Mouse (Mus musculus) CH12.LX (cell line): ENCODE measurements around the gene Rps5. TPM values are rescaled to one million over a fixed set of nuclear protein-coding genes. Genes with fewer than 3 reads are reported as not detected.
A peak's percentile ranks its signal among the peaks of the same experiment; 100 is the strongest.

Source experiments
- DNase-seq: peaks from one replicate; pipeline ENCODE4 v3.0.0-alpha.2; 2013; ENCODE audit errors: extremely low read depth
- H3K27ac ChIP-seq: 2 replicates; pipeline ENCODE4 v1.5.1; 2012; ENCODE audit warnings: low read depth, mild to moderate bottlenecking, control low read depth, moderate library complexity; ENCODE audit not compliant: insufficient read depth
- H3K27me3 ChIP-seq: replicated peaks from 2 replicates; pipeline ENCODE3; 2012; ENCODE audit warnings: inconsistent platforms
- H3K36me3 ChIP-seq, 2 experiments: replicated peaks in 1 of 2; 2 replicates each; pipeline versions ENCODE3 to v1.6.1; 2012; ENCODE audit warnings: inconsistent platforms in 1 of 2, low read length in 1 of 2, mild to moderate bottlenecking in 1 of 2, mixed read lengths in 1 of 2, moderate library complexity in 1 of 2; ENCODE audit not compliant: control insufficient read depth in 1 of 2, insufficient read depth in 1 of 2
- H3K4me1 ChIP-seq, 2 experiments: 2 replicates each; pipeline ENCODE4 v1.6.1; 2012; ENCODE audit warnings: inconsistent platforms in 1 of 2, moderate library complexity in 1 of 2; ENCODE audit not compliant: insufficient read depth in 2 of 2, control insufficient read depth in 1 of 2
- H3K4me2 ChIP-seq: 2 replicates; pipeline ENCODE4 v1.6.1; 2012; ENCODE audit warnings: low read depth, mild to moderate bottlenecking, control low read depth; ENCODE audit not compliant: poor library complexity, insufficient read depth, severe bottlenecking
- H3K4me3 ChIP-seq, 3 experiments: fragments of 150-350 bp in 1 of 3; sonication (generic) in 1 of 3; replicated peaks in 1 of 3; 2 replicates each; pipeline versions ENCODE3 to v1.5.1; 2011 to 2012; ENCODE audit warnings: low read depth in 2 of 3, low read length in 2 of 3, mild to moderate bottlenecking in 2 of 3, moderate library complexity in 2 of 3, control low read depth in 1 of 3, improper control_type of control experiment in 1 of 3, inconsistent platforms in 1 of 3, mixed read lengths in 1 of 3; ENCODE audit not compliant: poor library complexity in 1 of 3
- H3K79me2 ChIP-seq: replicated peaks from 2 replicates; pipeline ENCODE4 v1.6.1; 2012; ENCODE audit warnings: mild to moderate bottlenecking, moderate library complexity; ENCODE audit not compliant: control insufficient read depth, poor library complexity, insufficient read depth, severe bottlenecking; ENCODE audit errors: extremely low read depth
- H3K9ac ChIP-seq: 2 replicates; pipeline ENCODE4 v1.6.1; 2012; ENCODE audit warnings: low read depth, mild to moderate bottlenecking, control low read depth, moderate library complexity; ENCODE audit not compliant: insufficient read depth
- H3K9me3 ChIP-seq: replicated peaks from 2 replicates; pipeline ENCODE3; 2012; ENCODE audit warnings: low read length, inconsistent platforms, mixed read lengths
- BHLHE40 ChIP-seq: IDR thresholded peaks from 2 replicates; pipeline ENCODE4 v1.6.1; 2011; ENCODE audit warnings: mild to moderate bottlenecking, low read depth, low read length, improper control_type of control experiment
- CHD2 ChIP-seq: IDR thresholded peaks from 2 replicates; pipeline ENCODE4 v1.6.1; 2011; ENCODE audit warnings: low read length, improper control_type of control experiment
- CTCF ChIP-seq, 2 experiments: IDR thresholded peaks in 1 of 2; conservative IDR thresholded peaks in 1 of 2; 2 replicates each; pipeline ENCODE4 v1.5.1; 2011 to 2012; ENCODE audit warnings: low read depth in 2 of 2, low read length in 2 of 2, improper control_type of control experiment in 1 of 2, inconsistent platforms in 1 of 2, mild to moderate bottlenecking in 1 of 2, moderate library complexity in 1 of 2
- E2F4 ChIP-seq: IDR thresholded peaks from 2 replicates; pipeline ENCODE4 v1.6.1; 2011; ENCODE audit warnings: low read depth, low read length, improper control_type of control experiment; ENCODE audit not compliant: insufficient replicate concordance
- ELF1 ChIP-seq: IDR thresholded peaks from 2 replicates; pipeline ENCODE4 v1.6.1; 2014; ENCODE audit warnings: low read depth, mild to moderate bottlenecking, inconsistent platforms, low read length, improper control_type of control experiment
- GABPA ChIP-seq: IDR thresholded peaks from 2 replicates; pipeline ENCODE4 v1.6.1; 2012; ENCODE audit warnings: low read depth, low read length, improper control_type of control experiment, inconsistent platforms; ENCODE audit not compliant: insufficient replicate concordance
- IRF4 ChIP-seq: IDR thresholded peaks from 2 replicates; pipeline ENCODE4 v1.6.1; 2014; ENCODE audit warnings: low read depth, mild to moderate bottlenecking, inconsistent platforms, low read length, improper control_type of control experiment
- JUND ChIP-seq: conservative IDR thresholded peaks from 2 replicates; pipeline ENCODE4 v1.6.1; 2011; ENCODE audit warnings: low read depth, low read length, improper control_type of control experiment
- KAT2A ChIP-seq: IDR thresholded peaks from 2 replicates; pipeline ENCODE4 v1.6.1; 2012; ENCODE audit warnings: low read length, improper control_type of control experiment, inconsistent platforms; ENCODE audit not compliant: insufficient replicate concordance
- MAZ ChIP-seq: IDR thresholded peaks from 2 replicates; pipeline ENCODE4 v1.6.1; 2012; ENCODE audit warnings: low read depth, mild to moderate bottlenecking, inconsistent platforms, low read length, improper control_type of control experiment, moderate library complexity
- MEF2A ChIP-seq: IDR thresholded peaks from 2 replicates; pipeline ENCODE4 v1.6.1; 2014; ENCODE audit warnings: low read depth, mild to moderate bottlenecking, inconsistent platforms, low read length, improper control_type of control experiment, borderline replicate concordance
- MXI1 ChIP-seq: IDR thresholded peaks from 2 replicates; pipeline ENCODE4 v1.6.1; 2011; ENCODE audit warnings: mild to moderate bottlenecking, low read depth, low read length, improper control_type of control experiment
- MYC ChIP-seq: IDR thresholded peaks from 2 replicates; pipeline ENCODE4 v1.6.1; 2011; ENCODE audit warnings: low read depth, mild to moderate bottlenecking, improper control_type of control experiment, low read length
- NELFE ChIP-seq: IDR thresholded peaks from 2 replicates; pipeline ENCODE4 v1.6.1; 2011; ENCODE audit warnings: low read depth, low read length, improper control_type of control experiment
- NRF1 ChIP-seq: IDR thresholded peaks from 2 replicates; pipeline ENCODE4 v1.6.1; 2014; ENCODE audit warnings: low read depth, mild to moderate bottlenecking, inconsistent platforms, low read length, improper control_type of control experiment, moderate library complexity
- PAX5 ChIP-seq: IDR thresholded peaks from 2 replicates; pipeline ENCODE4 v1.6.1; 2012; ENCODE audit warnings: low read length, inconsistent platforms, mixed read lengths
- POLR2A ChIP-seq: IDR thresholded peaks from 2 replicates; pipeline ENCODE4 v1.6.1; 2011; ENCODE audit warnings: low read depth, mild to moderate bottlenecking, improper control_type of control experiment, low read length
- POLR2AphosphoS2 ChIP-seq: IDR thresholded peaks from 2 replicates; pipeline ENCODE4 v1.6.1; 2011; ENCODE audit warnings: low read depth, low read length, improper control_type of control experiment
- RAD21 ChIP-seq: IDR thresholded peaks from 2 replicates; pipeline ENCODE4 v1.6.1; 2011; ENCODE audit warnings: low read depth, mild to moderate bottlenecking, low read length, improper control_type of control experiment, moderate library complexity
- RCOR1 ChIP-seq: conservative IDR thresholded peaks from 2 replicates; pipeline ENCODE4 v1.6.1; 2012; ENCODE audit warnings: low read depth, mild to moderate bottlenecking, inconsistent platforms, low read length, improper control_type of control experiment
- SIN3A ChIP-seq: IDR thresholded peaks from 2 replicates; pipeline ENCODE4 v1.6.1; 2012; ENCODE audit warnings: low read length, improper control_type of control experiment, inconsistent platforms
- SMC3 ChIP-seq: IDR thresholded peaks from 2 replicates; pipeline ENCODE4 v1.6.1; 2011; ENCODE audit warnings: low read depth, low read length, improper control_type of control experiment
- TBP ChIP-seq: conservative IDR thresholded peaks from 2 replicates; pipeline ENCODE4 v1.6.1; 2011; ENCODE audit warnings: low read depth, low read length, improper control_type of control experiment
- USF2 ChIP-seq: conservative IDR thresholded peaks from 2 replicates; pipeline ENCODE4 v1.6.1; 2011; ENCODE audit warnings: low read depth, low read length, improper control_type of control experiment
- ZC3H11A ChIP-seq: IDR thresholded peaks from 2 replicates; pipeline ENCODE4 v1.6.1; 2012; ENCODE audit warnings: low read depth, mild to moderate bottlenecking, inconsistent platforms, low read length, improper control_type of control experiment
- ZKSCAN1 ChIP-seq: IDR thresholded peaks from 2 replicates; pipeline ENCODE4 v1.6.1; 2012; ENCODE audit warnings: low read depth, inconsistent platforms, low read length, improper control_type of control experiment, borderline replicate concordance
- ZMIZ1 ChIP-seq: IDR thresholded peaks from 2 replicates; pipeline ENCODE4 v1.6.1; 2012; ENCODE audit warnings: low read depth, mild to moderate bottlenecking, inconsistent platforms, low read length, improper control_type of control experiment
- ZNF384 ChIP-seq: IDR thresholded peaks from 2 replicates; pipeline ENCODE4 v1.6.1; 2012; ENCODE audit warnings: low read depth, low read length, improper control_type of control experiment, inconsistent platforms
- dilution Hi-C: fragments of 300-500 bp; cut with MboI; formaldehyde crosslinking; loops from 2 replicates; pipeline ENCODE4 v1.14.3; 2020; ENCODE audit warnings: low sequenced_read_pairs; ENCODE audit not compliant: extremely low pct_unique_long_range_greater_than_20kb, extremely low pct_ligation_motif_present
- in situ Hi-C: fragments of 300-500 bp; cut with MboI; formaldehyde crosslinking; loops from 3 replicates; pipeline ENCODE4 v1.14.3; 2019; ENCODE audit warnings: low sequenced_read_pairs, low pct_ligation_motif_present, low pct_unique_long_range_greater_than_20kb, mixed read lengths
- polyA plus RNA-seq: library from polyadenylated mRNA; unstranded; fragments of >175 nt; gene quantifications from 2 replicates; pipeline ENCODE4 v1.2.1, GENCODE M21; 2012; ENCODE audit warnings: low read depth; ENCODE audit not compliant: insufficient read length
- total RNA-seq, 2 experiments: library from RNA; depleted of rRNA; stranded (reverse); fragments of 300-350 nt in 1 of 2; fragments of >200 nt in 1 of 2; gene quantifications; 2 replicates each; pipeline ENCODE4 v1.2.3; 2012 to 2014

The Rps5 gene
- total and polyA plus RNA-seq, 3 experiments: 2,088 to 4,293 (median 4,026) TPM

- TF ChIP-seq USF2 (no peak), CTCF (conservative IDR thresholded peaks at IDR 0.05 in 1 of 2, IDR thresholded peaks at IDR 0.05 in 1 of 2; ENCODE audit: low read depth in 2 of 2, low read length in 2 of 2) (no peak), GABPA (no peak), SIN3A (peak; percentile 93), ZNF384 (no peak), E2F4 (peak; percentile 91; the same call in 1 of the 2 replicates), BHLHE40 (no peak), RCOR1 (no peak), NRF1 (peak; percentile 72), KAT2A (peak; percentile 50; the same call in 1 of the 2 replicates), MXI1 (peak; percentile 92), ZC3H11A (no peak)
These were observed 27.2 kb downstream of the Rps5 start (continued) for GRCm38 (mm10) chr7:12949032-12949871.

GRCm38 (mm10) chr7:12949872-12950229 lies 27.8 kb downstream of the Rps5 start:
- in situ Hi-C loops (no loop called here), dilution Hi-C loops (no loop called here)
- Histone ChIP-seq H3K79me2 (no peaks in the 10 kb centered on the region), H3K4me1 (peaks cover 0 to 33% of the 10 kb centered on the region in 2 experiments; a peak in 3 of 4 replicates), H3K9ac (peak overlapping the region; percentile 87), H3K36me3 (no peaks in the 10 kb centered on the region), H3K9me3 (no peaks in the 10 kb centered on the region), H3K4me2 (peak overlapping the region; percentile 89), H3K4me3 (peak overlapping the region; percentile 67 to 87 (median 78)), H3K27me3 (no peaks in the 10 kb centered on the region), H3K27ac (peak overlapping the region; percentile 33)
- DNase-seq: no peak
- TF ChIP-seq SMC3 (no peak), SIN3A (peak; percentile 3), IRF4 (peak; percentile 4; the same call in 1 of the 2 replicates)

GRCm38 (mm10) chr7:12954896-12955295 lies 32.8 kb downstream of the Rps5 start:
- Histone ChIP-seq H3K79me2 (no peaks in the 10 kb centered on the region), H3K27ac (no peak overlapping the region), H3K4me3 (no peak overlapping the region), H3K4me1 (peaks cover 0 to 27% of the 10 kb centered on the region in 2 experiments; a peak in 2 of 4 replicates), H3K4me2 (no peak overlapping the region), H3K36me3 (no peaks in the 10 kb centered on the region), H3K9ac (no peak overlapping the region), H3K27me3 (no peaks in the 10 kb centered on the region), H3K9me3 (no peaks in the 10 kb centered on the region)
- in situ Hi-C loops (no loop called here), dilution Hi-C loops (no loop called here)
- DNase-seq: peak; percentile 53
- no peak for TF ChIP-seq ZMIZ1
- TF ChIP-seq MEF2A: no peak
- no peak for TF ChIP-seq TBP
- TF ChIP-seq RAD21: peak; percentile 56
- no peak for TF ChIP-seq ELF1
- no peak for TF ChIP-seq USF2
- no peak for TF ChIP-seq JUND
- no peak for TF ChIP-seq POLR2AphosphoS2
- TF ChIP-seq KAT2A: no peak
- no peak for TF ChIP-seq NRF1
- TF ChIP-seq SMC3: peak; percentile 56
- TF ChIP-seq POLR2A: no peak
- TF ChIP-seq MXI1: no peak
- TF ChIP-seq CHD2: no peak
- TF ChIP-seq MAZ: no peak
- TF ChIP-seq GABPA: no peak
- no peak for TF ChIP-seq BHLHE40
- TF ChIP-seq ZKSCAN1: no peak
- no peak for TF ChIP-seq ZC3H11A
- no peak for TF ChIP-seq E2F4
- no peak for TF ChIP-seq NELFE
- TF ChIP-seq MYC: peak; percentile 94
- TF ChIP-seq PAX5: no peak
